Mouse (Mus musculus): ENCODE results near the gene Aven. TPM values are rescaled to one million over a fixed set of nuclear protein-coding genes. Genes with fewer than 3 reads are reported as not detected.
A peak's percentile ranks its signal among the peaks of the same experiment; 100 is the strongest.

Aven gene
- total and polyA plus RNA-seq, 2 experiments from 2014 or later: 3.2 to 4.3 TPM

GRCm38 (mm10) chr2:112506841-112507435, 14.2 kb downstream of the Aven start:
- no peaks in the 10 kb centered on the region for H3K4me1 ChIP-seq (ENCODE audit: insufficient read depth)
- no peak for TF ChIP-seq CTCF (IDR thresholded peaks at IDR 0.05; ENCODE audit: low read depth)
- no peak overlapping the region for H3K9ac ChIP-seq
- ATAC-seq (peak; percentile 87), DNase-seq (peak; percentile 13)
- 62% methylated on average over 5 of the region's 5 CpGs for WGBS
- no peak overlapping the region for H3K27ac ChIP-seq (ENCODE audit: low read depth, low read length)
- H3K36me3 ChIP-seq (ENCODE audit: insufficient read depth): no peaks in the 10 kb centered on the region
- H3K4me3 ChIP-seq (ENCODE audit: low read depth, low read length): no peak overlapping the region
- no peaks in the 10 kb centered on the region for H3K27me3 ChIP-seq (ENCODE audit: insufficient read depth, low read length)
- no peak overlapping the region for H3K4me2 ChIP-seq (ENCODE audit: low read depth)
- no peaks in the 10 kb centered on the region for H3K9me3 ChIP-seq (ENCODE audit: low read length)

- H3K4me2 ChIP-seq (ENCODE audit: low read depth): no peak overlapping the region
- H3K27ac ChIP-seq (ENCODE audit: low read depth, low read length): no peak overlapping the region
- peak; percentile 27; the same call in 1 of the 2 replicates for ATAC-seq
- DNase-seq: no peak
- TF ChIP-seq CTCF (IDR thresholded peaks at IDR 0.05; ENCODE audit: low read depth): no peak
- no peaks in the 10 kb centered on the region for H3K4me1 ChIP-seq (ENCODE audit: insufficient read depth)
- no peak overlapping the region for H3K4me3 ChIP-seq (ENCODE audit: low read depth, low read length)
- WGBS: 92% methylated on average over 1 of the region's 1 CpGs
- H3K9ac ChIP-seq: no peak overlapping the region
- no peaks in the 10 kb centered on the region for H3K36me3 ChIP-seq (ENCODE audit: insufficient read depth)
- no peaks in the 10 kb centered on the region for H3K27me3 ChIP-seq (ENCODE audit: insufficient read depth, low read length)
- no peaks in the 10 kb centered on the region for H3K9me3 ChIP-seq (ENCODE audit: low read length)
Observed at GRCm38 (mm10) chr2:112507444-112507843, 14.7 kb downstream of the Aven start.

GRCm38 (mm10) chr2:112510140-112510539, 17.4 kb downstream of the Aven start:
- Histone ChIP-seq H3K4me2 (ENCODE audit: low read depth) (no peak overlapping the region), H3K9ac (no peak overlapping the region), H3K36me3 (ENCODE audit: insufficient read depth) (no peaks in the 10 kb centered on the region), H3K27me3 (ENCODE audit: insufficient read depth, low read length) (no peaks in the 10 kb centered on the region), H3K9me3 (ENCODE audit: low read length) (no peaks in the 10 kb centered on the region), H3K4me3 (ENCODE audit: low read depth, low read length) (no peak overlapping the region), H3K27ac (ENCODE audit: low read depth, low read length) (no peak overlapping the region), H3K4me1 (ENCODE audit: insufficient read depth) (no peaks in the 10 kb centered on the region)
- TF ChIP-seq CTCF (IDR thresholded peaks at IDR 0.05; ENCODE audit: low read depth): no peak
- DNase-seq (no peak), ATAC-seq (no peak)
- WGBS: 91% methylated on average over 4 of the region's 4 CpGs

- no peak for ATAC-seq
Observed at GRCm38 (mm10) chr2:112513036-112513435, 20.3 kb downstream of the Aven start.

GRCm38 (mm10) chr2:112516728-112517127, 24.0 kb downstream of the Aven start:
- Histone ChIP-seq H3K27ac (ENCODE audit: low read depth, low read length) (no peak overlapping the region), H3K9me3 (ENCODE audit: low read length) (no peaks in the 10 kb centered on the region), H3K9ac (no peak overlapping the region), H3K4me2 (ENCODE audit: low read depth) (no peak overlapping the region), H3K36me3 (ENCODE audit: insufficient read depth) (no peaks in the 10 kb centered on the region), H3K4me1 (ENCODE audit: insufficient read depth) (no peaks in the 10 kb centered on the region), H3K27me3 (ENCODE audit: insufficient read depth, low read length) (no peaks in the 10 kb centered on the region), H3K4me3 (ENCODE audit: low read depth, low read length) (no peak overlapping the region)
- ATAC-seq (no peak), DNase-seq (no peak)
- WGBS: 87% methylated on average over 3 of the region's 3 CpGs
- TF ChIP-seq CTCF (IDR thresholded peaks at IDR 0.05; ENCODE audit: low read depth): no peak

More at GRCm38 (mm10) chr2:112513036-112513435, 20.3 kb downstream of the Aven start:
- Histone ChIP-seq H3K9me3 (ENCODE audit: low read length) (no peaks in the 10 kb centered on the region), H3K9ac (no peak overlapping the region), H3K4me1 (ENCODE audit: insufficient read depth) (no peaks in the 10 kb centered on the region), H3K4me3 (ENCODE audit: low read depth, low read length) (no peak overlapping the region), H3K36me3 (ENCODE audit: insufficient read depth) (no peaks in the 10 kb centered on the region), H3K27ac (ENCODE audit: low read depth, low read length) (no peak overlapping the region), H3K27me3 (ENCODE audit: insufficient read depth, low read length) (no peaks in the 10 kb centered on the region), H3K4me2 (ENCODE audit: low read depth) (no peak overlapping the region)
- no peak for TF ChIP-seq CTCF (IDR thresholded peaks at IDR 0.05; ENCODE audit: low read depth)
- no peak for DNase-seq
- WGBS: 89% methylated on average over 1 of the region's 1 CpGs

- 92% methylated on average over 3 of the region's 3 CpGs for WGBS
- no peak overlapping the region for H3K4me3 ChIP-seq (ENCODE audit: low read depth, low read length)
- H3K9me3 ChIP-seq (ENCODE audit: low read length): no peaks in the 10 kb centered on the region
- H3K4me1 ChIP-seq (ENCODE audit: insufficient read depth): no peaks in the 10 kb centered on the region
- DNase-seq (no peak), ATAC-seq (no peak)
- H3K36me3 ChIP-seq (ENCODE audit: insufficient read depth): no peaks in the 10 kb centered on the region
- no peak for TF ChIP-seq CTCF (IDR thresholded peaks at IDR 0.05; ENCODE audit: low read depth)
- no peak overlapping the region for H3K9ac ChIP-seq
- H3K27me3 ChIP-seq (ENCODE audit: insufficient read depth, low read length): no peaks in the 10 kb centered on the region
- no peak overlapping the region for H3K4me2 ChIP-seq (ENCODE audit: low read depth)
- no peak overlapping the region for H3K27ac ChIP-seq (ENCODE audit: low read depth, low read length)
Observed at GRCm38 (mm10) chr2:112517218-112517617, 24.5 kb downstream of the Aven start.

- Histone ChIP-seq H3K4me1 (ENCODE audit: insufficient read depth) (no peaks in the 10 kb centered on the region), H3K27me3 (ENCODE audit: insufficient read depth, low read length) (no peaks in the 10 kb centered on the region), H3K36me3 (ENCODE audit: insufficient read depth) (no peaks in the 10 kb centered on the region), H3K9ac (no peak overlapping the region), H3K9me3 (ENCODE audit: low read length) (no peaks in the 10 kb centered on the region), H3K4me3 (ENCODE audit: low read depth, low read length) (no peak overlapping the region), H3K27ac (ENCODE audit: low read depth, low read length) (no peak overlapping the region), H3K4me2 (ENCODE audit: low read depth) (no peak overlapping the region)
- DNase-seq (no peak), ATAC-seq (no peak)
- 0 out of 2 replicates have a peak, but pooled peaks have one; percentile 1 for TF ChIP-seq CTCF (IDR thresholded peaks at IDR 0.05; ENCODE audit: low read depth)
Observed at GRCm38 (mm10) chr2:112518541-112518940, 25.8 kb downstream of the Aven start.

Data from forebrain, postnatal 0 days (tissue).